Mouse (Mus musculus): ENCODE data around the gene B4galt2.

- TF ChIP-seq CTCF (IDR thresholded peaks at IDR 0.05; ENCODE audit: low read depth) (no peak), EP300 (optimal IDR thresholded peaks at IDR 0.05) (no peak)
Measured at GRCm38 (mm10) chr4:117904094-117904493, 20.8 kb upstream of the B4galt2 start.
